Comparison of ENCODE assay signal across 8 mouse cellular contexts in genomic region chr13:48849155-48849554, GRCm38 (mm10). TPM values are rescaled to one million over a fixed set of nuclear protein-coding genes. Genes with fewer than 3 reads are reported as not detected.
DNase-seq lines count a peak whose midpoint lies in the region; TF ChIP-seq lines count a peak whose summit lies in the region.

No protein-coding gene starts in this region.

- peak; percentile 33 to 49 for DNase-seq in heart, adult 18-20 months
- no peak for DNase-seq in heart, adult 2 months
- DNase-seq in right cerebral cortex, postnatal 14 days, result peak; percentile 53
- no peak for DNase-seq in right cerebral cortex, postnatal 36 days (ENCODE audit: low spot score in 2 of 2)
- DNase-seq in kidney, adult 2 months, result peak; percentile 71
- DNase-seq in skeletal muscle tissue, adult 2 months (ENCODE audit: low read depth, low spot score), result peak; percentile 39
- DNase-seq in thymus, postnatal 14 days, result no peak
- no peak for DNase-seq in urinary bladder, adult 2 months (ENCODE audit: low spot score)

- no peaks in the 10 kb centered on the region for H3K27me3 ChIP-seq in heart, adult 2 months (ENCODE audit: control insufficient read depth, insufficient read depth, low read length)
- H3K27me3 ChIP-seq in kidney, adult 2 months (replicated peaks; ENCODE audit: control insufficient read depth, insufficient read depth, low read length), result no peaks in the 10 kb centered on the region

- no peak for TF ChIP-seq EP300 in heart, adult 2 months (IDR thresholded peaks at IDR 0.05; ENCODE audit: insufficient read depth, low read depth, low read length)

- intact Hi-C loops in heart, adult 2 months (cut with DNase I), result no loop called here

- no peak overlapping the region for H3K27ac ChIP-seq in heart, adult 2 months
- no peak overlapping the region for H3K27ac ChIP-seq in kidney, adult 2 months (ENCODE audit: insufficient read depth, low read depth, low read length)

- WGBS in heart, adult 2 months, result 25% methylated on average over 3 of the region's 3 CpGs
- WGBS in kidney, adult 2 months, result 20% methylated on average over 3 of the region's 3 CpGs

- no peak for TF ChIP-seq POLR2A in heart, adult 2 months (IDR thresholded peaks at IDR 0.05; ENCODE audit: insufficient read depth, low read depth, low read length)
- no peak for TF ChIP-seq POLR2A in kidney, adult 2 months (IDR thresholded peaks at IDR 0.05; ENCODE audit: low read depth, low read length)

- no peaks in the 10 kb centered on the region for H3K36me3 ChIP-seq in heart, adult 2 months (ENCODE audit: control insufficient read depth, insufficient read depth, low read length)
- no peaks in the 10 kb centered on the region for H3K36me3 ChIP-seq in kidney, adult 2 months (ENCODE audit: control insufficient read depth, insufficient read depth, low read length)

- H3K79me2 ChIP-seq in heart, adult 2 months (replicated peaks; ENCODE audit: control insufficient read depth, insufficient read depth, low read length), result peaks cover 12% of the 10 kb centered on the region

- TF ChIP-seq CTCF in heart, adult 2 months (IDR thresholded peaks at IDR 0.05), result no peak
- no peak for TF ChIP-seq CTCF in kidney, adult 2 months (conservative IDR thresholded peaks at IDR 0.05; ENCODE audit: insufficient read depth, insufficient read length, low read depth, low read length)

- H3K4me3 ChIP-seq in heart, adult 2 months, result no peak overlapping the region
- H3K4me3 ChIP-seq in kidney, adult 2 months (ENCODE audit: insufficient read depth, low read depth, low read length), result no peak overlapping the region

- no peak overlapping the region for H3K9ac ChIP-seq in heart, adult 2 months (ENCODE audit: low read depth, low read length)

- peaks cover 12% of the 10 kb centered on the region for H3K4me1 ChIP-seq in heart, adult 2 months (ENCODE audit: control insufficient read depth, insufficient read depth, low read length)
- H3K4me1 ChIP-seq in kidney, adult 2 months (ENCODE audit: control insufficient read depth, insufficient read depth, low read length), result peaks cover 7% of the 10 kb centered on the region; the same call in 1 of the 2 replicates

RNA-seq across cellular contexts. Expression of gene Phf2, which starts 21.8 kb away (rescaled TPM):
- 10 to 100 TPM; 28.1 to 30.8 TPM for total RNA-seq in heart, adult 18-20 months (2021)
- 10 to 100 TPM; 30.0 to 33.9 TPM for total RNA-seq in heart, adult 2 months (2021)
- 12.9 and 13.4 TPM in 2 replicates for polyA plus RNA-seq in heart, adult 2 months (2012; rRNA removed)
- polyA plus RNA-seq in kidney, adult 2 months (2012; rRNA removed), result 12.2 and 15.2 TPM in 2 replicates
- 15.9 and 27.2 TPM in 2 replicates for polyA plus RNA-seq in urinary bladder, adult 2 months (2012; rRNA removed)

Comparison
In these comparisons a context has a peak if more than half of its experiments do, and no peak if none do; other contexts are left out.
1. DNase-seq: peak in heart, adult 18-20 months (2 of 2), right cerebral cortex, postnatal 14 days (single experiment), kidney, adult 2 months (single experiment) and skeletal muscle tissue, adult 2 months (single experiment); none in heart, adult 2 months (0 of 2), right cerebral cortex, postnatal 36 days (0 of 2), thymus, postnatal 14 days (single experiment) and urinary bladder, adult 2 months (single experiment).